ENCODE assay signal across 24 mouse cellular contexts in the genomic region with DNA sequence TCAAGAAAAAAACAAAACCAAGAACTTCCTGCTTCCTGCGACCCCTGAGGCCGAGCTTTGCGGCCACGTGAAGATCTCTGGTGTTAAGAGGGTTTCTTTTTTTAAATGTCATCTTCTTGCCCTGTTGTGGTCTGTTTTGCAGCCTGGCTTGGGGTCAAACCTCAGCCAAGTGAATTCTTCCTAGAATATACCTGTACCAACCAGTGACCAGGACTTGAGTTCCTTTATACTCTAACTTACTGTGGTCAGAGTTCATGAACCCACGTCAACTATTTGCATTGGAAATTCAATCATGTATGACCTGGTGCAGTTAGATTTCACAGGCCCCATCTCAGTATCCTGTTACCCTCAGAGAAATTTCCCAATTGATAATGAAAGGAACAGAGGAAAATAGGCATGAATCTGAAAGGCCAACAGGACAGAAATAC. TPM values are rescaled to one million over a fixed set of nuclear protein-coding genes. Genes with fewer than 3 reads are reported as not detected.
DNase-seq lines count a peak whose midpoint lies in the region; ATAC-seq and TF ChIP-seq lines count a peak whose summit lies in the region.
"Had no signal": no experiment of that assay in that cellular context is flagged by ENCODE, and none has a peak within 500 bp of the region (broad histone marks: within the 10 kb centered on the region; RNA-seq: fewer than 3 reads in every experiment).

No protein-coding gene starts in this region.

- no peaks in the 10 kb centered on the region for H3K4me1 ChIP-seq in embryonic facial prominence, embryonic 14.5 days (ENCODE audit: control insufficient read depth, insufficient read depth, low read length)
- H3K4me1 ChIP-seq in embryonic facial prominence, embryonic 10.5 days, result peaks cover 37% of the 10 kb centered on the region
- peaks cover 41% of the 10 kb centered on the region for H3K4me1 ChIP-seq in kidney, embryonic 16.5 days (ENCODE audit: insufficient read depth, low read length)
- H3K4me1 ChIP-seq in cerebellum, adult 2 months (ENCODE audit: control insufficient read depth, insufficient read depth, low read length), result peaks cover 3% of the 10 kb centered on the region; the same call in 1 of the 2 replicates

- peak overlapping the region; percentile 15; the same call in 1 of the 2 replicates for H3K9ac ChIP-seq in embryonic facial prominence, embryonic 14.5 days (ENCODE audit: low read depth, low read length)
- H3K9ac ChIP-seq in kidney, embryonic 16.5 days (replicated peaks; ENCODE audit: low read length), result no peak overlapping the region
- H3K9ac ChIP-seq: embryonic facial prominence, embryonic 12.5 days; forebrain, embryonic 13.5 days; forebrain, postnatal 0 days; heart, embryonic 15.5 days; hindbrain, embryonic 14.5 days had no signal

- TF ChIP-seq CTCF in cerebellum, adult 2 months (IDR thresholded peaks at IDR 0.05; ENCODE audit: borderline replicate concordance, insufficient read depth, low read depth, low read length), result no peak

- no peak overlapping the region for H3K27ac ChIP-seq in embryonic facial prominence, embryonic 14.5 days (replicated peaks; ENCODE audit: low read depth, low read length)
- no peak overlapping the region for H3K27ac ChIP-seq in embryonic facial prominence, embryonic 10.5 days (replicated peaks)
- H3K27ac ChIP-seq in kidney, embryonic 16.5 days (ENCODE audit: low read length), result peak overlapping the region; percentile 70
- H3K27ac ChIP-seq in cerebellum, adult 2 months (ENCODE audit: insufficient read depth, low read length), result no peak overlapping the region
- H3K27ac ChIP-seq: embryonic facial prominence, embryonic 12.5 days; forebrain, embryonic 13.5 days; heart, adult 2 months; heart, embryonic 15.5 days; hindbrain, embryonic 14.5 days had no signal

- ATAC-seq in embryonic facial prominence, embryonic 14.5 days (ENCODE audit: low read depth), result no peak
- ATAC-seq in kidney, embryonic 16.5 days (ENCODE audit: low FRiP score, low TSS enrichment), result no peak
- ATAC-seq: forebrain, embryonic 13.5 days; forebrain, postnatal 0 days had no signal

- no peak for DNase-seq in embryonic facial prominence, embryonic 14.5 days (ENCODE audit: low spot score)
- no peak for DNase-seq in embryonic facial prominence, embryonic 10.5 days (ENCODE audit: low spot score)
- DNase-seq in kidney, adult 18-20 months, result no peak
- peak; percentile 75 for DNase-seq in 416B (ENCODE audit: low read depth)
- DNase-seq in natural killer cell, adult 2 months (ENCODE audit: low spot score in 2 of 2), result peak; percentile 39 to 45
- no peak for DNase-seq in cerebellum, adult 2 months
- no peak for DNase-seq in urinary bladder, postnatal 36 days (ENCODE audit: low spot score in 2 of 2)
- DNase-seq: adrenal gland, adult 8-10 months; adrenal gland, postnatal 36 days; cerebellum, adult 8-10 months; cerebellum, postnatal 14 days; embryo, embryonic 11 days; forebrain, postnatal 0 days; gastrocnemius, postnatal 14 days; heart, adult 2 months; heart, postnatal 14 days had no signal

- no peak for TF ChIP-seq POLR2A in cerebellum, adult 2 months (IDR thresholded peaks at IDR 0.05; ENCODE audit: borderline replicate concordance, insufficient read depth, low read length)

- 27% methylated on average over 5 of the region's 5 CpGs for WGBS in embryonic facial prominence, embryonic 14.5 days
- 33% methylated on average over 5 of the region's 5 CpGs for WGBS in embryonic facial prominence, embryonic 10.5 days
- 13% methylated on average over 5 of the region's 5 CpGs for WGBS in kidney, embryonic 16.5 days
- WGBS in cerebellum, adult 2 months, result 91% methylated on average over 5 of the region's 5 CpGs

- no peak overlapping the region for H3K4me3 ChIP-seq in embryonic facial prominence, embryonic 14.5 days (ENCODE audit: low read depth, low read length)
- H3K4me3 ChIP-seq in embryonic facial prominence, embryonic 10.5 days, result no peak overlapping the region
- H3K4me3 ChIP-seq in kidney, embryonic 16.5 days (ENCODE audit: low read length), result no peak overlapping the region
- no peak overlapping the region for H3K4me3 ChIP-seq in cerebellum, adult 2 months (replicated peaks; ENCODE audit: insufficient read depth, low read depth, low read length)
- H3K4me3 ChIP-seq: embryonic facial prominence, embryonic 12.5 days; forebrain, embryonic 13.5 days; heart, adult 2 months; heart, embryonic 15.5 days; hindbrain, embryonic 10.5 days had no signal

- peaks cover 4% of the 10 kb centered on the region; the same call in 1 of the 2 replicates for H3K36me3 ChIP-seq in embryonic facial prominence, embryonic 14.5 days (ENCODE audit: control insufficient read depth, insufficient read depth, low read length)
- H3K36me3 ChIP-seq in embryonic facial prominence, embryonic 10.5 days (replicated peaks), result peaks cover 22% of the 10 kb centered on the region
- peaks cover 5% of the 10 kb centered on the region; the same call in 1 of the 2 replicates for H3K36me3 ChIP-seq in kidney, embryonic 16.5 days (ENCODE audit: insufficient read depth, low read length)
- H3K36me3 ChIP-seq: heart, embryonic 15.5 days had no signal

- H3K4me2 ChIP-seq in embryonic facial prominence, embryonic 14.5 days (ENCODE audit: low read depth, low read length), result no peak overlapping the region
- H3K4me2 ChIP-seq in kidney, embryonic 16.5 days (replicated peaks; ENCODE audit: low read depth, low read length), result no peak overlapping the region
- H3K4me2 ChIP-seq: embryonic facial prominence, embryonic 12.5 days; forebrain, embryonic 13.5 days; heart, embryonic 11.5 days; heart, embryonic 15.5 days; hindbrain, embryonic 14.5 days had no signal

- no peaks in the 10 kb centered on the region for H3K27me3 ChIP-seq in embryonic facial prominence, embryonic 14.5 days (replicated peaks; ENCODE audit: control insufficient read depth, insufficient read depth, low read length)
- 0 out of 2 replicates have a peak, but pooled peaks cover 7% of the 10 kb centered on the region for H3K27me3 ChIP-seq in embryonic facial prominence, embryonic 10.5 days (replicated peaks; ENCODE audit: low read depth, poor library complexity, severe bottlenecking)
- H3K27me3 ChIP-seq in kidney, embryonic 16.5 days (ENCODE audit: insufficient read depth, low read length), result no peaks in the 10 kb centered on the region
- no peaks in the 10 kb centered on the region for H3K27me3 ChIP-seq in cerebellum, adult 2 months (ENCODE audit: control insufficient read depth, insufficient read depth, low read length)
- H3K27me3 ChIP-seq: embryonic facial prominence, embryonic 12.5 days; forebrain, embryonic 13.5 days; heart, embryonic 15.5 days had no signal

- H3K9me3 ChIP-seq in embryonic facial prominence, embryonic 14.5 days (ENCODE audit: control insufficient read depth, low read length), result no peaks in the 10 kb centered on the region
- no peaks in the 10 kb centered on the region for H3K9me3 ChIP-seq in embryonic facial prominence, embryonic 10.5 days
- no peaks in the 10 kb centered on the region for H3K9me3 ChIP-seq in kidney, embryonic 16.5 days (ENCODE audit: low read length)
- H3K9me3 ChIP-seq: embryonic facial prominence, embryonic 12.5 days; forebrain, embryonic 13.5 days; G1E; heart, embryonic 15.5 days; hindbrain, embryonic 10.5 days had no signal

RNA-seq across cellular contexts. Expression of gene Mlxip, which starts 15.1 kb away (rescaled TPM):
- 17.7 and 18.8 TPM in 2 replicates for polyA plus RNA-seq in embryonic facial prominence, embryonic 14.5 days (2014; fragmentation: Nextera tagmentation; extraction: Ambion mirVana)
- 18.6 and 20.8 TPM in 2 replicates for polyA plus RNA-seq in embryonic facial prominence, embryonic 10.5 days (2016; fragmentation: Nextera tagmentation; extraction: Ambion mirVana)
- polyA plus RNA-seq in kidney, embryonic 16.5 days (2015; fragmentation: Nextera tagmentation; extraction: Ambion mirVana), result 17.4 and 21.1 TPM in 2 replicates
- 21.7 and 24.2 TPM in 2 replicates for polyA plus RNA-seq in cerebellum, adult 2 months (2012; rRNA removed)

RNA-seq across cellular contexts. Expression of gene Bcl7a, which starts 35.9 kb away (rescaled TPM):
- polyA plus RNA-seq in embryonic facial prominence, embryonic 14.5 days (2014; fragmentation: Nextera tagmentation; extraction: Ambion mirVana), result 19.1 and 19.7 TPM in 2 replicates
- 41.7 and 42.8 TPM in 2 replicates for polyA plus RNA-seq in embryonic facial prominence, embryonic 10.5 days (2016; fragmentation: Nextera tagmentation; extraction: Ambion mirVana)
- 40.0 and 47.9 TPM in 2 replicates for polyA plus RNA-seq in kidney, embryonic 16.5 days (2015; fragmentation: Nextera tagmentation; extraction: Ambion mirVana)
- 28.9 and 29.4 TPM in 2 replicates for polyA plus RNA-seq in cerebellum, adult 2 months (2012; rRNA removed)

Comparison
In these comparisons a context has a peak if more than half of its experiments do, and no peak if none do; other contexts are left out.
1. DNase-seq: peak in 416B (single experiment) and natural killer cell, adult 2 months (2 of 2); none in embryonic facial prominence, embryonic 14.5 days (single experiment), embryonic facial prominence, embryonic 10.5 days (single experiment), kidney, adult 18-20 months (single experiment), cerebellum, adult 2 months (0 of 2) and urinary bladder, postnatal 36 days (0 of 2).